Mouse (Mus musculus): ENCODE results near the gene Dpep2nb. TPM values are rescaled to one million over a fixed set of nuclear protein-coding genes. Genes with fewer than 3 reads are reported as not detected.
"Not testable (repeated sequence)": the region's sequence is repeated elsewhere in the genome, so short reads cannot be mapped to it uniquely, and the experiment has no call there.

Dpep2nb gene
- polyA plus RNA-seq (2012; rRNA removed), result 0.06 and 0.07 TPM in 2 replicates

GRCm38 (mm10) chr8:106005875-106006274 lies at the start of gene Dpep2nb:
Dpep2nb (minus strand) TSS chr8:106005975.
- no peak for DNase-seq (ENCODE audit: low spot score)

GRCm38 (mm10) chr8:106055038-106055437 lies 49.3 kb upstream of the Dpep2nb start:
- DNase-seq (ENCODE audit: low spot score), result no peak

- DNase-seq (ENCODE audit: low spot score), result no peak
These were observed 48.5 kb upstream of the Dpep2nb start for GRCm38 (mm10) chr8:106054190-106054811.

DNA sequence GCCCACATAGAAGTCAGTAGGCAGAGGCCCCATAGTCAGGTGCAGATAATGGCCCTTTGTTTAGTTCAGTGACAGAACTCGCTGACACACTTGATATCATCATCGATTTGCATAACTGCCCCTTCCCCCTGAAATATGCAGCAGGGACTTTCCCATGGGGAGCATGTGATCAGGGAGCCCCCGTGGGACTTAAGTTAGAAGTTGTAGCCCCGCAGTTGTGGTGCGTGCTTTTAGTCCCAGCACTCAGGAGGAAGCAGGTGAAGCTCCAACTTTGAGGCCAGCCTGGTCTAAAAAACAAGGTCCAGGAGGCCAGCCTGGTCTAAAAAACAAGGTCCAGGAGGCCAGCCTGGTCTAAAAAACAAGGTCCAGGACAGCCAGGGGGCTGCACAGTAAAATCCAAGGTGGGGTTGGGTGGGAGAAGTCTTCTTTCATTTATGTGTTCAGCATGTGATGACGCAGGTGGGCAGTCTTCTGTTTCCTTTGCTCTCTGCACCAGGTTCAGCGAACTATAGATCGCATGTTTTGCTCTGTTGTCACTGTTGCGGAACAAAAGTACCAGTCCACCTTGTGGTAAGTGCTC lies 46.8 kb upstream of the Dpep2nb start:
- DNase-seq (ENCODE audit: low spot score), result no peak

GRCm38 (mm10) chr8:106051068-106051467 lies 45.3 kb upstream of the Dpep2nb start:
- DNase-seq (ENCODE audit: low spot score), result no peak

DNA sequence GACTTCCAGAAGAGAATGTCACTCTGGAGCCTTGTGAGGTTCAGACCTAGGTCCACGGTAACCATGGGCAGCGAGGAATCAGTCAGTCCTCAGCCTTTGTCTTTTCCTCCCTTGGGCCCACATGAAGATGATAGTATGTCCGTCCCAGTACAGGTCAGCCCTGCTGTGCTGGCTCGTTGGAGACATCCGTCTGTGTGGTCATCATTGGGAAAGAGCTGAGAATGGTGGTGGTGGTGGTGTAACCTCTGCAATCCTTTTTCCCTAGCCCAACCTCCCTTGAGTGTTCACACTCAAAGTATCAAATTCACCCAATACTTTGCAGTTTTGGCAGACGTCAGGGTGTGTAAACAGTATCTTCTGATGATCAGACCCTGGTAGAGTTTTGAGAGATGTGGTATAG lies 44.1 kb upstream of the Dpep2nb start:
- DNase-seq (ENCODE audit: low spot score), result no peak

GRCm38 (mm10) chr8:106047854-106048630 lies 42.3 kb upstream of the Dpep2nb start:
- DNase-seq (ENCODE audit: low spot score), result no peak

- no peak for DNase-seq (ENCODE audit: low spot score)
These were observed 41.2 kb upstream of the Dpep2nb start for GRCm38 (mm10) chr8:106046872-106047559.

- DNase-seq (ENCODE audit: low spot score), result no peak
These were observed 38.4 kb upstream of the Dpep2nb start for GRCm38 (mm10) chr8:106044151-106044550.

GRCm38 (mm10) chr8:106043055-106043454 lies 37.3 kb upstream of the Dpep2nb start:
- DNase-seq (ENCODE audit: low spot score), result no peak

GRCm38 (mm10) chr8:106040218-106040617 lies 34.4 kb upstream of the Dpep2nb start:
- no peak for DNase-seq (ENCODE audit: low spot score)

DNA sequence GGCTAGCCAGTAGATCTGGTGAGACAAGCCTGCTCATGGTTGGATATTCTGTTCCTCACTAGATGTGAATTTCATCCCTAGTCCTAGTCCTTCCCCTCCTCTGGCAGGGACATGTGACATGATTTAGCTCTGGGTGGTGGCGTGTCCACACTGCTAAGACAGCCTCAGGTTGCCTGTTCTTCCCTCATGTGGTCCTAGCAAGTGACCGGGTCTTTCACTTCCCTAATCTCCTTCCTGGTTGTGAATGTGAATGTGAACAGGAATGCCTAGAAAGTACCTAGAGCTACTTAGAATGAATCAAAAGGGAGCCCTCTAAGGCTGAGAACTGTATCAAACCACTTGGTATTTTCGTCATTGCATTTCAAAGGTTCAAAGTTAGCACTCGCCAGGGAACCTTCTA lies 33.8 kb upstream of the Dpep2nb start:
- DNase-seq (ENCODE audit: low spot score), result no peak

- no peak for DNase-seq (ENCODE audit: low spot score)
These were observed 32.9 kb upstream of the Dpep2nb start for GRCm38 (mm10) chr8:106038721-106039120.

DNA sequence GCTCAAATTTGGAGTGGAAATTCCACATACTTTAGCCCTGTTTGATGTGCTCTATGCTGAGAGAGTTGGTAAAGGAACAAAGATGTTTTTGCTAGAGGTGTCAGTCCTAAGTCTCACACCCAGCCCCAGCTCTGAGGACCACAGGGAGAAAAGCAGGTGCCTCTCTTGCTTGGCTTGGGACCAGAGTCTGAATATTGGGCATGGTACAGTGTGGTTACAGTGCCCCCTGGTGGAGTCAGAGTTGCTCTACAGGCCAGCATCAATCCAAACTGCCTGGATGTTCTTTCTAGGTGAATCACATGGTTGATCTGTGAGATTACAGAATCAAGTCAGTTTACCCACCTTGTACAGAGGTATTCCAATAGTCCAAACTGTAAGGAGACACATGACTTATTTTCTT lies 16.7 kb upstream of the Dpep2nb start:
- DNase-seq (ENCODE audit: low spot score), result peak; percentile 41

DNA sequence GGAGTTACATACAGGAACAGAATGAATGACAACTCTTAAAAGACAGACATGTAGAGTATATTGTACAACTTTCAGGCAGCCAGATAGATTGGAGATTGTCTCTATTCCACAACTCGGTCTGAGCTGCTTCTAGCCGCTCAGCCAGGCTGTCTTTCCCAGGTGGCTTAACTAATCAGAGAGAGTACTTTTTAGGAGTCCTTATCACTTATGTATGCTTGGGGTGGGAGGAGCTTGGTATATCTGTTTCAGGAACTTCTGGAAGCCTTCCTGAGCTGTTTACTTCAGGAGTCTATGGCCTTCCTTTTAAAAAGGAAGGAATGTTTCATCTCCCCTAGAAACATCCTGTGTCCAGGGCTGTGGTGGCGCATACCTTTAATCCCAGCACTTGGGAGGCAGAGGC lies 12.3 kb upstream of the Dpep2nb start:
- no peak for DNase-seq (ENCODE audit: low spot score)

DNA sequence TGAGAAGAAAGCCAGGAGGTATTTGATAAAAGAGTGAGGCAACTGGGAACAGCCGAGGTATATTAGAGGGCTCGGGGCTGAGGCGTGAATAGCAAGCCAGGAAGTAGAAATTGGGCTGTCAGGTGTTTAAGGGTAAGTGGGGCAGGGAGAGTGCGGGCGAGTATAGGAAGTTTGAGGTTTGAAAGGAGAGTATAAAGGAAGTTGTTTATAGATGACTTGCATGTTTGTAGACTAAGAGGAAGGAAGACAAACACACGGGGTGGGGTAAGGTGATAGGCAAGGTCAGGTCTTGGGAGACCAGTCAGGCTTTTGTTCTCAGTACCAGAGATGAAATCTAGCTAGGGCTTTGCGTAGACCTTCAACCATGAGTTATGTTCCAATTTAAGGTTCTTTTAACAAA lies 11.4 kb upstream of the Dpep2nb start:
- no peak for DNase-seq (ENCODE audit: low spot score)

DNA sequence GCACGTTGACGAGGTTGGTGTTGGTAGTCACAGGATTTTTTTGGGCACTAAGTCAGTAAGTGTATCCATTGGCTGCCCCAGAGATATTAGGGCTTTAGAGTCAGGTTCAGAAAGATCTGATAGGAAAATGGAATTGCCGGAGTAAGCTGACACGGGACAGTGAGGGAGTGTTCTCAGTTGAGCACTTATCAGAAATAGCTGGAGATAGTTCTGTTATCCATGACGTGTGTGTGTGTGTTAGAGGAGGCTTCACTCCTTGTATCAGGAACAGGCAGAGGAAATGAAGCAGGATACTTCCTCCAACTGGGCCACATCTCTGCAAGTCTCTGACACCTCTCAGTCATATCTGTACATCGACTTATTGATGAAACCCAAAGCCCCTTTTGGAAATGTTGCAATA lies 10.5 kb upstream of the Dpep2nb start:
- DNase-seq (ENCODE audit: low spot score), result no peak

- DNase-seq (ENCODE audit: low spot score), result not testable (repeated sequence)
These were observed 6.4 kb upstream of the Dpep2nb start for GRCm38 (mm10) chr8:106012203-106012602.

- DNase-seq (ENCODE audit: low spot score), result no peak
These were observed 5.8 kb upstream of the Dpep2nb start, which contains the start of gene Ddx28 for GRCm38 (mm10) chr8:106011643-106011986. Ddx28 (minus strand) TSS chr8:106011882.

GRCm38 (mm10) chr8:106010748-106011642 lies 5.2 kb upstream of the Dpep2nb start:
- peak; percentile 85 for DNase-seq (ENCODE audit: low spot score)

- not testable (repeated sequence) for DNase-seq (ENCODE audit: low spot score)
These were observed 2.1 kb upstream of the Dpep2nb start for GRCm38 (mm10) chr8:106007891-106008290.

All from urinary bladder, adult 2 months (tissue).